Mouse (Mus musculus) erythroblast, embryonic 14.5 days (primary cell): ENCODE data around the gene Cltc. TPM values are rescaled to one million over a fixed set of nuclear protein-coding genes. Genes with fewer than 3 reads are reported as not detected.
A peak's percentile ranks its signal among the peaks of the same experiment; 100 is the strongest.

Experiments used
- H3K27me3 ChIP-seq: 2 replicates; pipeline ENCODE4 v1.6.1; 2012; ENCODE audit warnings: inconsistent platforms; ENCODE audit not compliant: control insufficient read depth
- H3K36me3 ChIP-seq: 2 replicates; pipeline ENCODE4 v1.6.1; 2012; ENCODE audit warnings: mild to moderate bottlenecking, inconsistent platforms; ENCODE audit not compliant: control insufficient read depth
- H3K4me1 ChIP-seq: 2 replicates; pipeline ENCODE4 v1.6.1; 2012; ENCODE audit warnings: inconsistent platforms; ENCODE audit not compliant: control insufficient read depth
- H3K4me3 ChIP-seq: replicated peaks from 2 replicates; pipeline ENCODE3; 2012; ENCODE audit warnings: moderate library complexity, mild to moderate bottlenecking, inconsistent platforms
- H3K9me3 ChIP-seq: 2 replicates; pipeline ENCODE4 v1.6.1; 2012; ENCODE audit warnings: low read length, inconsistent platforms, mixed read lengths; ENCODE audit not compliant: control insufficient read depth
- GATA1 ChIP-seq: IDR thresholded peaks from 2 replicates; pipeline ENCODE4 v1.6.1; 2012; ENCODE audit warnings: low read length, inconsistent platforms, mixed read lengths
- TAL1 ChIP-seq: IDR thresholded peaks from 3 replicates; pipeline ENCODE4 v1.6.1; 2012; ENCODE audit warnings: low read length, inconsistent platforms, mixed read lengths
- polyA plus RNA-seq: library from polyadenylated mRNA; stranded (reverse); fragments of >175 nt; gene quantifications from 2 replicates; pipeline ENCODE4 v1.2.3, GENCODE M21; 2012

Cltc gene
- polyA plus RNA-seq, 1 experiment: 4.8 TPM

- no peaks in the 10 kb centered on the region for H3K9me3 ChIP-seq
- no peaks in the 10 kb centered on the region for H3K27me3 ChIP-seq
- TF ChIP-seq TAL1 (no peak), GATA1 (no peak)
- H3K4me1 ChIP-seq: peaks cover 10% of the 10 kb centered on the region
- H3K4me3 ChIP-seq: no peak overlapping the region
- peaks cover 99% of the 10 kb centered on the region for H3K36me3 ChIP-seq
Measured at GRCm38 (mm10) chr11:86691956-86692355, 65.4 kb downstream of the Cltc start.

- Histone ChIP-seq H3K9me3 (no peaks in the 10 kb centered on the region), H3K27me3 (no peaks in the 10 kb centered on the region), H3K4me1 (peaks cover 13% of the 10 kb centered on the region), H3K36me3 (peaks cover 99% of the 10 kb centered on the region), H3K4me3 (no peak overlapping the region)
- TF ChIP-seq GATA1 (no peak), TAL1 (no peak)
Measured at GRCm38 (mm10) chr11:86691482-86691881, 65.9 kb downstream of the Cltc start.

GRCm38 (mm10) chr11:86690383-86690782 lies 67.0 kb downstream of the Cltc start:
- H3K36me3 ChIP-seq: peaks cover 99% of the 10 kb centered on the region
- H3K9me3 ChIP-seq: no peaks in the 10 kb centered on the region
- H3K4me3 ChIP-seq: no peak overlapping the region
- H3K4me1 ChIP-seq: peaks cover 23% of the 10 kb centered on the region
- H3K27me3 ChIP-seq: no peaks in the 10 kb centered on the region
- TF ChIP-seq GATA1: no peak

GRCm38 (mm10) chr11:86685366-86685765 lies 72.0 kb downstream of the Cltc start:
- Histone ChIP-seq H3K9me3 (no peaks in the 10 kb centered on the region), H3K27me3 (no peaks in the 10 kb centered on the region), H3K36me3 (peaks cover 56% of the 10 kb centered on the region), H3K4me1 (peaks cover 53% of the 10 kb centered on the region), H3K4me3 (peak overlapping the region; percentile 91)
- TF ChIP-seq TAL1 (no peak), GATA1 (no peak)

- no peak for TF ChIP-seq TAL1
- Histone ChIP-seq H3K27me3 (no peaks in the 10 kb centered on the region), H3K36me3 (peaks cover 54% of the 10 kb centered on the region), H3K4me3 (peak overlapping the region; percentile 91), H3K9me3 (no peaks in the 10 kb centered on the region), H3K4me1 (peaks cover 62% of the 10 kb centered on the region)
Measured at GRCm38 (mm10) chr11:86684126-86685012, 73.0 kb downstream of the Cltc start.

GRCm38 (mm10) chr11:86683395-86684125 lies 73.8 kb downstream of the Cltc start, which contains the start of the genes Vmp1 and Ptrh2:
Vmp1 (minus strand) TSS chr11:86683836.
Ptrh2 (plus strand) TSS chr11:86683985.
- H3K4me1 ChIP-seq: peaks cover 69% of the 10 kb centered on the region
- H3K9me3 ChIP-seq: no peaks in the 10 kb centered on the region
- peak within 1 kb of the TSS; percentile 91 for H3K4me3 ChIP-seq
- peaks cover 53% of the 10 kb centered on the region for H3K36me3 ChIP-seq
- no peaks in the 10 kb centered on the region for H3K27me3 ChIP-seq
- TF ChIP-seq GATA1: no peak
- TF ChIP-seq TAL1: no peak

- Histone ChIP-seq H3K4me1 (peaks cover 68% of the 10 kb centered on the region), H3K9me3 (no peaks in the 10 kb centered on the region), H3K36me3 (peaks cover 47% of the 10 kb centered on the region), H3K4me3 (peak overlapping the region; percentile 91), H3K27me3 (no peaks in the 10 kb centered on the region)
- TF ChIP-seq GATA1 (no peak), TAL1 (no peak)
Measured at GRCm38 (mm10) chr11:86682861-86683260, 74.5 kb downstream of the Cltc start.

GRCm38 (mm10) chr11:86681423-86681822 lies 75.9 kb downstream of the Cltc start:
- no peak for TF ChIP-seq GATA1
- H3K36me3 ChIP-seq: peaks cover 47% of the 10 kb centered on the region
- peak overlapping the region; percentile 91 for H3K4me3 ChIP-seq
- no peaks in the 10 kb centered on the region for H3K27me3 ChIP-seq
- peaks cover 72% of the 10 kb centered on the region for H3K4me1 ChIP-seq
- H3K9me3 ChIP-seq: no peaks in the 10 kb centered on the region

- H3K4me1 ChIP-seq: peaks cover 73% of the 10 kb centered on the region
- no peak for TF ChIP-seq GATA1
- TF ChIP-seq TAL1: no peak
Measured at GRCm38 (mm10) chr11:86680729-86681128, 76.6 kb downstream of the Cltc start.

More at GRCm38 (mm10) chr11:86680729-86681128, 76.6 kb downstream of the Cltc start:
- Histone ChIP-seq H3K36me3 (peaks cover 46% of the 10 kb centered on the region), H3K4me3 (no peak overlapping the region), H3K27me3 (no peaks in the 10 kb centered on the region), H3K9me3 (no peaks in the 10 kb centered on the region)
